Mouse (Mus musculus): ENCODE results near the gene Adcy5.

Adcy5 gene

DNA sequence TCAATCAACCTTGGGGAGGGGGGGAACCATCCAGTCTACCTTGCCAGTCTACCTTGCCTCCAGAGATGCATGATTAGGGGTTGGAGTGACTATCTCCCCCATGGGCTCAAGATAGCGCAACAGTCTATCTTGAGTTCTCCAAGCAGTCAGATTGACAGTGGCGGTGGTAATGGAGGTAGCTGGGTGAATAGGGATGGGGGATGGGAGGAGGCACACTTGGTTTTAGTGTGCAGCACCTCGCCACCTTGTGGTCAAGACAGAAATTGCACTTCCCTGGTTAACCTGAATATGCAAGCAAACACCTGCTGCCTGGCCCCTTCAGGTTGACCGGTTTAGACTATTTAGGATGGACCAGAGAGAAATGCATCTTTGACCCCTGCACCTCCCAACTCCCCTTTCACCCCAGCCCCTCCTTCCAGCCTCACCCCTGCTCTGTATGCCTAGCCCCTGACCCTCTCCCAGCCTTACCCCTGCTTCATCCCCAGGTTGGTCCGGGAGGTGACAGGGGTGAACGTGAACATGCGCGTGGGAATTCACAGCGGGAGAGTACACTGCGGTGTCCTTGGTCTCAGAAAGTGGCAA lies 115.8 kb downstream of the Adcy5 start:
- CTCF ChIA-PET: no interaction called here

DNA sequence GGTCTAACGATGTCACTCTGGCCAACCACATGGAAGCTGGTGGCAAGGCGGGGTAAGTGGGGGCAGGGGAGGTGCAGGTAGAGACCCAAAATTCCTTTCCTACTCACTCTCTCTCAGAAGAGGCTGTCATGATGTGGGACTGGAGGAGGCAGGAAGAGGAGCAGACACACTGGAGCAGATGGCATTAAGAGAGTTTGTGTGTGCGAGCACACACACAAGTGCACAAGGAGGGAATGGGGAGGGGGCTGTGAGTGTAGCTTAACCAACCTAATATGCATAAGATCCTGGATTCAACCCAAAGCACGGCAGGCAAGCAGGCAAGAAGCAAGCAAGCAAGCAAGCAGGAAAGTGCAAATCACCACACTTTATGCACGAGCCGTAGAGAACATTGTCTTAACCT lies 116.3 kb downstream of the Adcy5 start:
- CTCF ChIA-PET: no interaction called here

DNA sequence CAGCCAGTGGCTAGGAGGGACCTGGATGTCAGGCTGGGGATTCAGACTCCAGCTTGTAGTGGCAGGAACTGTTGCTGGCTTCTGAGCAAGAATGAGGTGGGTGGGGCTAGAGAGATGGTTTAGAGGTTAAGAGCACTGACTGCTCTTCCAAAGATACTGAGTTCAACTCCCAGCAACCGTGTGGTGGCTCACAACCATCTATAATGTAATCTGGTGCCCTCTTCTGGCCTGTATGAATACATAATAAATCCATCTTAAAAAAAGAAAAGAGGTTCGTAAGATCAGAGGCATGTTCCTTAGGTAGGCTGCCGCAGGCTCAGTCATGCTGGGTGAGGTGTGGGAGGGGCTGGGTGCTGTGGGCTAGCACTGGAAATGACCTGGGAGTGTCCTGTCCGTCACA lies 116.9 kb downstream of the Adcy5 start:
- CTCF ChIA-PET: no interaction called here

DNA sequence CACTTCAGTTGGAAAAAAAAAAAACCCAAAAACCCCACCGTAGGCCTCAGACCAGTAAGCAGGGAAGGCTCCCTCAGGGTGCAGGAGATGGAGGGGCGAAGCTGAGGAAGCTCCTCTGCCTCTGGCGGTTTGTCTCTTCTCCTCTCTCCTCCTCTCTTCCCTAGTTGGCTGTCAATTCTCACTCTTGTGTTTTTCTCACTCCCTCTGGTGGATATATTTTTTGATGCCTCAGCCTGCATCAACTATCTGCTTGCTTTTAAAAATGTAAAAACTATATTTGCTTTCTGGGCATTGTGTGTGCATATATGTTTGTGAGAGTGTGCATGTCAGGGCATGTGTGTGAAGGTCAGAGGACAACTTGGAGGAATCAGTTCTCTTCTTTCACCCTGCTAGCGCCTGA lies 117.7 kb downstream of the Adcy5 start:
- CTCF ChIA-PET: no interaction called here

DNA sequence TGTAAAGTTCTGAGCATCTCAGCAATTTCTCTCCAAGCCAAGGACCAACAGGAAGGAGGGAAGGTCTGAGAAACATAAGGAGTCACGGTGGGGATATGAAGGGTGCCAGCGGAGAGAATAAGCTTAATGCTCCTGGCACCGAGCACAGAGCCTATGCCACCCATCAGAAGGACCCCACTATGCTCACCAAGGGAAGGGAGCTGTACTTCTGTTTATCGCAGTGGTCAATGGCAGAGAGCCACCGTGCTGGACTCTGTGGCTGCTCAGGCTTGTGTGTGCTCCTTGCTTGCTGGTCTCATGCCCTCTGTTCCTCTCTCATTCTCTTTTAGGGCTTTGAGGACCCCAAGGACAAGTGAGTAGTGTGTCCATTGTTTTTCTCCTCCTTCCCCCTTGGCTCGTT lies 123.5 kb downstream of the Adcy5 start:
- CTCF ChIA-PET: no interaction called here

DNA sequence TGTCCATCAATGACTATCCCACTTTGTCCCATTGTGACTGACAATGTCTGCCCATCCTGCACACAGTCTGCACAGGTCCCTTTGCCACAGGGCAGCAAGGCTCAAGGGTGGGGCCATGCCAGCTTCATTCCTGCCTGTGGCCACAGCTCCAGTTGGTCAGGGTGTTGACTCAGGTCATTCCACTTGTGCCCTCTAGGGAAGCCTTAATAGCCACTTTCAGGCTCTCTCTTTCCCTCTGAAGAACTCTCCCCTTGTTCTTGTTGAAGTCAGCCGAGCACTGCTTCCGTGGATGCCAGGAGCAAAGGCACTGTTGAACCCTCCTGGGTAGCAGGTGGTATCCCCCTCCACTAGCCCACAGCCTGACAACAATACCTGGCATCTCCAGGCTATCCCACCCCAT lies 127.8 kb downstream of the Adcy5 start:
- CTCF ChIA-PET: no interaction called here

DNA sequence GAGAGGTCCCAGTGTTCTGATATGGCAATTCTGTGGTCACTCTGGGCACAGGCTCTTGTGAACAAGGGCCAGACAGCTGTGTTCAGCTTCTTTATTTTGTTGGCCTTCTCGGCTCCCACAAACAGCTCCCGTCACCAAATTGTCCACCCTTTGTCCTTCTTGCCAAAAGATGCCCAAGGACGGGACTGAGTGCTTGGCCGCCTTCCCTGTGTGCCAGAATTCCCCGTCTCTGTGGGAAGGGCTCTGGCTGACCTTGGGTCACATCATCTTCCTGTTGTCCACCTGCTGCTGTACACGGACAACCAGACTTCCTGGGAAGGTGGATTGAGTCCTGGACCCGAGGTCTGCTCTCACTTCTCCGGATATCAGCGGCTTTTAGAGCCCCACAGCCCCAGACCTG lies 131.1 kb downstream of the Adcy5 start:
- CTCF ChIA-PET: no interaction called here

DNA sequence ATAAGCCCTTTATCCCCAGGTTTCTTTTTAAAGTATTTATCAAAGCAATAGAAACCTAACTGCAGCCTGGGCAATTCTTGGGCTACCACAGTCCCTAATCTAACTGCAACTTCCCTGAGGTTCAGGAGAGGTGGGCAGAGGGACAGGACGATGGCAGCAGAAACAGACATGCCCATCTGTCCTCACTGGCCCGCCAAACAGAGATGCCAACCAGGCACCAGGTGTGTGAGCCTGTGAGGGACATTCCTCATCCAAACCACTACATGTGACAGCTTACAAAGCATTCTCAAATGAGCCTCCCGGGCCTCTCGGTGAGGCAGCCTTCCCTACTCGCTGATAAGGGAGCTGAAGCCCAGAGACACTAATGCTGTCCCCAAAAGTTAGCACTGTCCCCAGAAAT lies 132.6 kb downstream of the Adcy5 start:
- CTCF ChIA-PET: no interaction called here

DNA sequence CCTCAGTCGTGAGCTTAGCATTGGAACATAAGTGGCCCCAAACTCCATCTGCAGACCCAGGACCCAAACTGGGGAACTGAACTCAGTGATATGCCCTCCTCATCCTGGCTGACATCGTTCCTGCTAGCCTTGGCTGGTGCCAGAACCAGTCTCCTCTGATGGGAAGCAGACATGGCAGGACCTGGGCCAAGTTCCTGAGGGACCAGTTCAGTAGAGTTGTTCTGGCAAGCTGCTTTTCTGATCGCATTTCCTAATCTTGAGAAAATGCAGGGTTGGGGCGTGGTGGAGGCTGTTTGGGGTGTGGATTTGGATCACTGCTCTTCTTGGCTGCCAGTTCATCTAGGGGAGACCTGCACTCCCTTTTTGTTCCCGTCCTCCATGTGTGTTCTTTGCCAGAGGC lies 143.1 kb downstream of the Adcy5 start:
- CTCF ChIA-PET: no interaction called here

DNA sequence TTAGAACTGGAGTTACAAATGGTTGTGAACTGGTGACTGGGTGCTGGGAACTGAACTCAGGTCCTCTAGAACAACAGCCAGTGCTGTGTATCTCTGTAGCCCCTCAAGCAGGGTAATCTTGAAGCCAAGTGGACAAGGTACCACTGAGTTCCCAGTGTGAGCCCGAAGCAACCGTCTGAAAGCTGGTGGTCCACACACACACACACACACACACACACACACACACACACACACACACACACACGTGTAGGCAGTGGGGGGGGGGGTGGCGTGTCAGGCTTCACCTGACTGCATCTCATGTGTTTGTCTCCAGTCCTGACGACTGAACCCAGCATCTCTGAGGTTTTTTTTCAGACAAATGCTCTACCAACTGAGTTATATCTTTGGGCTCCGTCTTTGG lies 145.5 kb downstream of the Adcy5 start:
- CTCF ChIA-PET: no interaction called here

DNA sequence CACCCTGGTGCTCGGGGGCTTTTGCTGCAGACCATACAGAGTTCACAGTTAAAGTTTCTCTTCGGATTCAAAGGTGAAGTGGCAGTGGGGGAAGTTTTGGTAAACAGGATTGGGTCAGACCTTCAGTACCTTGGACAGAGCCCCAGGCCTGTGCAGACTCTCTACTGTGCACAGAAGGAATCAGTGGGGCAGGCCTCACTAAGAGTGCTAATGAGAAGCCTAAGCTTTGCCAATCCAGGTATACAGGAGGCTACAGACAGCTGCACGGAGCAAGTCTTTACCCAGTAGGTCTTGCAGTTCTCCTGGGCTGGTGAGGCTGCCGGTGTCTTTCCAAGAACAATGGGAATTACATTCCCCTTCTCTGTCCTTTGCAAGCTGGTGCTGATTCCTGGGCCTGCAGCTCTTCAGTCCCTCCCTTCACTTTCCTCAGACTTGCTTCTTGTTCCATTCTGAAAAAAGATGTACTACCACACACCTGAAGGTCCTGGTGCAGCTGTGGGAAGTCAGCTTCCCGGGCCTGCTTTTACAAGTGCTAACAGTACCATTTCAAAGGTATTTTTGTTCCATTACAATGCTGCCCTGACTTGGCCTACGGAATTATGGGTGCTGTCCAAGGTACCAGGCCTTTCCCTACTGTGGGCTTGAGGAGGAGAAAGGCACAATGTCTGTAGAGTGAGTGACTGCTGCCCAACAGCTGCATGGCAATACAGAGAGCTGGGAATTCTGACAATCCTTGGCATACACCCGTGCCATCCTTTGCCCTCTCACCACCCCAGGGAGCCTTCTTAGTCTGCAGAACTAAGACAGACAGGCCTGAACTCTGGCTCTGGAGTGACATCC lies 148.0 kb downstream of the Adcy5 start:
- CTCF ChIA-PET: no interaction called here

DNA sequence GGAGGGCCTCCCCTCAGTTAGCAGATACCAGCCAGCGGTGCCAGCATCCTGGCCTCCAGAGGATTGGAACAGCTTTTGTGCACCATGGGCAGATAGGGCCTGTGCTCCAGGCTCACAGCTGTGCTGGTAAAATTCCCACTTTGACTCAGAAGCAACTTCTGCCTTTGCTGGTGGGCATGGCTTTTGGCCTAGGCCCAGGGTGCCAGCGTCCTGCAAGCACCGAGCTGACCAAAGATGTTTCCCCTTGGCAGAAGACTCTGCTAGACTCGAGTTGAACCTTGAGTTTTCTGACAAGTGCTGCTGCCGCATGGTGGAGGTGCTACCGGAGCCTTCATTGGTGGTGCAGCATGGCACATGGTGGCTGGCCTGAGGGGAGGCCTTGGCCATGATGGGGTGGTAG lies 149.0 kb downstream of the Adcy5 start:
- CTCF ChIA-PET: no interaction called here

DNA sequence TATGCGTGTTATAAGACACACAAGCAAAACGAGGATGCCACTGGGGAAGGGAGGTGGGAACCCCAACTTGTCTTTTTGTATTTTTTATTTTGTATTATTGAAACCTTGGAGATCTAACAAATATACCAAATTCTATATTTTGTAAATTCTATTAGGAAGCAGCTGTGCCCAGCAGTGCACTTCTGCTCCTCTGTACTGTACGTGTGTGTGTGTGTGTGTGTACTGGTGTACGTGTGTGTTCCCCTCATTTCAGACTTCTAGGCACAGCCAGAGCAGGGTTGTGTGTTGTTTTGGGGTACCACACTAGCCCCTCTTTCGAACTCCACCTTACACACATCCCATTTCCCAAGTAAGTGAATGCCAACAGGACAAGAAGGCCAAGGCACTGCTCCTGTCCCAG lies 149.7 kb downstream of the Adcy5 start:
- CTCF ChIA-PET: no interaction called here

DNA sequence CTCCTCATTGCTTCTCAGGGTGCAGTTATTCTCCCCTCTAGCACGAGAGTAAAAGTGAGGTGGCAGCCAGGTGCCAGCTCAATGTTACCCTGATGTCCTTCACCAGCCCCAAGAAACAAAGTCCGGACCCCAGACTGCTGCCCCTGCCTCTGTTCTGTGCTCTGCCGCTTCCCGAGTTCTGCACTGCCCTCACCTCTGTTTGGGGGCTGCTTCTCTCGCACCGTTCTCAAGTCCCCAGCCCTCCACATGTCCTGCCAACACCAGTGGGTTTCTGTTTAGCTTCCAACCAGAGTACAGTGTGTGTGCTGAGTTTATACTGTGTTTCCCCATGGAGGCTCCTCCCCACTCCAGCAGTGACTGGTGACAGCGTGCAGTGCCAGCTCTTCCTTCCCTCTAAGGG lies 150.5 kb downstream of the Adcy5 start:
- CTCF ChIA-PET: no interaction called here

DNA sequence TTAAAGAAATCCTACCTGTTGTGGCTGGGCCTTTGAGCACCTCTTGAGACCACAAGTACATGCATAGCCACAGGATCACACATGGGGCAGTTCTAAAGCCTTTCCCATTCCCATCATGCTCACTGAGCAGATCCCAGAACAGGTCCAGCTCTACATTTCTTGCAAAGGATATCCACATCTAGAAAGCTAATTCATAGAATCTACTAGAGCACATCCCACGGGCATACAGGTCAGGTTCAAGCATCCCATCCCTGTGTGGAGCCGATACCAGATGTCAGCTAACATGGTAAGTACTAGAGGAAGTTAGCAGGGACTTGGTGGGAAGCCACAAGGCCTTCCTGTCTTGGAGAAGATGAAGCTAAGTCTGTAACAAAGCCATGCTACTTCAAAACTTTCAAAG lies 152.0 kb downstream of the Adcy5 start:
- CTCF ChIA-PET: no interaction called here

DNA sequence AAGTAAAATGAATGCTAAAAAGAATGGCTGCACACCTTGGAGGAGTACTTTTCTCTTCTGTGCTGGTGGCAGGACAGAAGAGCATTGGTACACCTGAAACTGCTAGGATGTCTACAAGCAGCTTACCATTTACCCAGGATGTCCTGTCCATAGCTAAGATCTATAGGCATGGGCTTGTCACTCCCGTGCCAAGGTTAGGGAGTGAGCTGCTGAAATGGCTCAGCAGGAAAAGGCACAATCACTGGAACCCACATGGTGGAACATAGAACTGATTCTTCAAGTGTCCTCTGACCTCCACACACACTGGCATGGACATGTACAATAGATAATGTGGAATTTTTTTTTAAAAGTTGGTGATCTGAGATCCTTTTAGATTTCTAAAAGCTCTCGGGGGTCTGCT lies 152.7 kb downstream of the Adcy5 start:
- CTCF ChIA-PET: no interaction called here

DNA sequence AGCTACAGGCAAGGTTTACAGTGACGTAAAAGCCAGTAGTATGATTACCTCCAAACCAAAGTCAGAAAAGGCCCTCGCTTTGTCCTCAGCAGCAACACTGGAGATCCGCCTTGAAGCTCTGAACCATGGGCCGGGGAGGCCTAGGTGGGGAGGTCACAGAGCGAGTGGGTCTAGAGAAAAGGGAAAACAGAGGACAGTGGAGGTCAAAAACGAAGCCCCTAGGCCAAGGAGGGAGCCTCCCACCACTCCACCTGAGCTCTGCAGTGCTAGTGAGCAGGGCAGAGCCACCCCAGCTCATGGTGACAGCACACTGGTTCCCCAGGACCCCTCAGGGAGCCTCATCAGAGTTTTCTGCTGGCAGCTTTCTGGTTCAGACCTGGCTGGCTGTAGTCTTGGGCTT lies 153.3 kb downstream of the Adcy5 start:
- CTCF ChIA-PET: no interaction called here

DNA sequence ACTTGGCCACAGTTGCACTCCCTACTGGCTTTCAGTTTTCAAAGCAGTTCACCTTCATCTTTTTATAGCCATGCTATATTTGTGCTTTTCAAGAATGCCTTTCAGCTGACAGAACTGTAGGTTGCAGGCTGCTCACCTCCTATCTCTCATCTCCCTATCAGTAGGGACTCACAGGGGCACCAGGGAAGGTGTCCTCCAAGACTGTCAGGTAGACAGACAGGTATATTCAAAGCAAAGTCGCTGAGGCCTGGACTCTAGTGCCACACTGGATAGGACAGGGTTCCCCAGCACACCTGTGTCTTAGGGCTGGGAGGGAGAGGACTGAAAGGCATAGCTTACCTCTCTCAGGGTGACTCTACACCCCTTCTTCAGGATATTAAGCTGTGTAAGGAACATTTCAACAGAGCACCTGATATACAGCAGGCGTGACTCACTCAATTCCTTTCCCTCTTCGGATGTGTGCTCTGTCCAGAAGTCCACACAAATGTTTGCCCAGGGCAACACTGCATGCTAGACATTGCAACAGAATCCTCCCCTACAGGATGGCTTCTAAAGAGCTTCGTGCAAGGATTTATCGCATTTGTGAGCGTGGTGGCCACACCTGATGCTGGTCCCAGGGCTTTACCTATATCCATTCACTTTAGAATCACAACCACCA lies 153.9 kb downstream of the Adcy5 start:
- CTCF ChIA-PET: no interaction called here

DNA sequence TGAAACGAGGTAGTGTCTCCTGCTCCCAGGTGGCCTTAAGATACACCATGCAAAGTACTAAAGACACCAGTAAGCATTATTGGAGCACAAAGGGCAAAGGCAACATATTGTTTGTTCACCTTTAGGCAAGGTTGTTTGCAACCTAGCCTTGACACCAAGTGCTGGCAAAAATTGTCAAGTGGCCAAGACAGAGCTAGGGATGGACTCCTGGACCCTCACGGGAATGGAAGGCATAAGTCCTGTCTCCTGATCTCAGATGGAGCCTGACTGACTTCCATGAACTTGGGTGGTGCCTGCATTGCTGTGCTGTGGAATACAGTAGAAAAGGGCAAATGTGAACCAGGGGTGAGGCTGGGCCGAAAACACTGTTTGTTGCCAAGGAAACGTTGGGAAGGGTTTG lies 155.0 kb downstream of the Adcy5 start:
- CTCF ChIA-PET: no interaction called here

DNA sequence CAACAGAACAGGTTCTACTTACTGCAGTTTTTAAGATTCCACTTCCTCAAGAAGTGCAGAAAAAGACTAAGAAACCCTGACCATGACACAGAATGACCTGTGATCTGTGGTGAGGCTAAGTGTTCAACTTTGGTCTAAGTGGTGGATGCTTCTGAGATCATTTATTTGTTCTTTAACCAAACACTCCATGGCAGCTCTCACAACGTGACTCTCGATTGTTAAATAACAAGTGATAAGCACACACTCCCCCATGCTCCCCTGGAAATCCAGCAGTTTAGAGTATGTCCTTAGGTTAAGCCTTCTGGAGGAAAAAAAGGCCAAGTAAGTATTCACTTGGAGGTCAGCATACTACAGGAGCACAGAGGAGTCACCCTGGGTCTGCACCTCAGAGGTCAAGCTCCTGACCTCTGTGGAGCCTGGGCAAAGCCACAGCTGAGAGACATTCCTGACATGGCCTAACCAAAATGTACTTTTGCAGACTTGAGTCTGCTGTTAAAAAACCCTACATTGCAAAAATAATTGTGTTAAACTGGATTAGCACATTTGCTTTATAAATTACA lies 156.0 kb downstream of the Adcy5 start:
- CTCF ChIA-PET: no interaction called here

DNA sequence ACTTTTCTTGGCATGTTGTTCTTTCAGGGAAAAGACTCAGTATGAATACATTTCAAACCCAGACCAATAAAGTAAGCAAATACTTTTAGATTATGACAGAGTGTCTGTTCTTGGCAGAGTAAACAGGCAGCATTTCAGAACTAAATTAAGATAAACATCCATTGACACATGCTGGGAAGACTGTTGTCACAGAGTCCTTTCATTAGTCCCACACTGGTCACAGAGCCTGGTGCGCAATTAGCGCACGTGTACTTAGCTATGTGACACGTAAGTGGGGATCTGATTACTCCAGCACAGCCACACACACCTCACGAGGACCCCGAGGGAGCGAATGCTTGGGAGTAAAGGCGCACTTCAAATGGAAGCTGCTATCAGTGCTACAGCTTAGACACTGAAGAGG lies 156.9 kb downstream of the Adcy5 start:
- CTCF ChIA-PET: no interaction called here

DNA sequence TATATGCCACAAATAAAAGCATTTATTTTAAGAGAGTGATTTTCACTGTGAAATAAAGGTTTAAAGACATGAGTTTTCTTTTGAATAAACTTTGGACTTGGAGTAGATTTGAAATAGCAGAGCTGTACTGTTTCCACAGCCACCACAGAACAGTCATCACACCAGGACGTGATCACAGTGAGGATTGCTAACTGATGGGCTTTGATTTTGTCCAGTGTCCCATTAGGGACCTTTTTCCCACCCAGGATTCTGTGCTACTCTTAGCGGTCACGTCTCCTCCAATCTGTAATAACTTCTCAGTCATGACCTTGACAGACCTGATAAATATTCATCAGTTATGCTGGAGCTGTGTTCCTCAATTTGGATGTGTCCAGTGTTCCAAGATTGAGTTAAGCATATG lies 160.8 kb downstream of the Adcy5 start:
- CTCF ChIA-PET: no interaction called here

DNA sequence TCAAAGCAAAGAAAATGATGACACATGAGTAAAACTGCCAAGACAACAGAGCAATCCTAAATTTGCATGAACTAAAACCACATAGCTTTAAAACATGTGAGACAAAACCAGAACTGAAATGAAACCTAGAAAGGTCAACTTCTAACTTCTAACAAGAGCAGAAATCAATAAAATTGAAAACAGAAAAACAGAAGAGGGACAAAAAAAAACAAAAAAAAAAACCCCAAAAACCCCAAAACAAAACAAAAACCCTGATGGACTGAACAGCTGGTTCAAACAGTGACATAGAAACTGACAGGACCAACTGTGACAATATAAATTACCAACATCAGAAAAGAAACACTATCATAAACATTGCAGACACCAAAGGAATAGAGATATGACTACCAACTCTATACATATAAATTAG lies 162.2 kb downstream of the Adcy5 start:
- CTCF ChIA-PET: no interaction called here

Data from spleen, embryonic (tissue).